Mouse (Mus musculus) ovary, postnatal 10 days (tissue): ENCODE results near the gene Zfp536.
"Not testable (repeated sequence)": the region's sequence is repeated elsewhere in the genome, so short reads cannot be mapped to it uniquely, and the experiment has no call there.

Experiments used
- DNase-seq: peaks from one replicate; pipeline ENCODE4 v3.0.0; 2022; ENCODE audit warnings: low spot score

Zfp536 gene

DNA sequence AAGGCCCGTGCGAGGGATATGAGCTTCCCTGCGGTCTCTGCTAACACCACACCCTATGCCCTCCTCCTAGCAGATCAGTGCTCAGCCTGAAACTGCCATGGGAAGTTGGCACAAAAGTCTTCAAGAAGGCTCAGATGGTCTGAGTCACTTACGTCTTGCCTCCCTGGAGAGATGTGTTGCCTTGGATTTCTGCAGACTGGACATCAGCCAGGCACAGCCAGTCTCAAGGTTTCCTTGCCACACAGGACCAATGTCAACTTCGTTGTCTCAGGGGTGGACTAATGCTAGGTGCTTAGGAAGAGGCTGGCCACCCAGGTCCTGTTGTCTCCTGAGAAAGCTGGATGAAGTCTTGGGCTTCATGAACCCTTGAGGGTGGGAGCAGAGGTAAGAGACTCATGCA, 14.6 kb downstream of the Zfp536 start:
- no peak for DNase-seq

DNA sequence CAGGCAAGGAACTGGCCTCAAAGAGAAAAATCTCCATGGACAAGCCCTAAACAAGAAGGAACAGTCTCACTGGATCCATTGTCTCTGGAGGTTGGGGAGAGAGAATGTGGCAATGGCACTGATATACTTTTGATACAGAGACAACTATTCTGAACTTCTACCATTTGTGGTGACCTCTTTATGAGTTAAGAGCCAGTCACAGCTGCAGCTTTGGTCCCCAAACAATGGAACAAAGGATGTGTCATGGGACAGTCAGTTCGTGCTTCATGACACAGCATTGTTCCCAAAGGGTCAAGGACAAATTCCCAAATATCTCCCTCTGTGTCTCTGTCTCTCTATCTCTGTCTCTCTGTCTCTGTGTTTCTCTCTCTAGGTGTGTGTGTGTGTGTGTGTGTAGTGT, 20.4 kb downstream of the Zfp536 start:
- no peak for DNase-seq

DNA sequence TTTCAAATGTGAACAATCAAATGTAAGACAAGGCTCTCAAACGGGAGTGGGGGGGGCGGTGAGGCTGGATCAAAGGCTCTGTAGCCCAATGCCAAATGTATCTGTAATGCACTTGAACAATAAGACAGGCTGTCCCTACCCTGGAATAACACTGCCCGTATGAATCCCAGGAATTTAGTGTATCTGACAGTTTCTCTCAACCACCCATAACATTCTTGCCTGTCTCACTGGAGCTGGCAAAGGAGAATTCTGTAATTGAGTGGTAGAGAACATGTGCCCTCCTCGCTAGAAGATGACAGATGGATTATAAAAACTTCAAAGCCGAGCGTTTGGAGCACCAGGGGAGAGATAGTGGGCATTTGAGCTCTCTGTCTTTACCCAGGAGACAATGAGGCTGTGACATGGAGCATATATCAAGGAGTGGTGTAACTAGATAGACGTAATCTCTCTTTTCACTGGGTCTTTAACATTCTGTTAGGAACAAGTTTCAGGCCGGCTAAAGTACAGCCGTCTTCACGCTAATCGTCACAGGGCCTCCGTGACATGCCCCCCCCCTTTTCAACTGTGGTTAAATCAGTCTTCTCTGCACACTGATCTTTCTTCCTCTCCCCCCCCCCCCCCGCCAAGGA, 27.2 kb downstream of the Zfp536 start:
- DNase-seq = no peak

GRCm38 (mm10) chr7:37743350-37743749, 30.1 kb downstream of the Zfp536 start:
- no peak for DNase-seq

- no peak for DNase-seq
Measured at GRCm38 (mm10) chr7:37737191-37737590, 36.2 kb downstream of the Zfp536 start.

GRCm38 (mm10) chr7:37736413-37736720, 37.1 kb downstream of the Zfp536 start:
- DNase-seq = no peak

GRCm38 (mm10) chr7:37735707-37736412, 37.6 kb downstream of the Zfp536 start:
- no peak for DNase-seq

- no peak for DNase-seq
Measured at GRCm38 (mm10) chr7:37735101-37735500, 38.3 kb downstream of the Zfp536 start.

DNA sequence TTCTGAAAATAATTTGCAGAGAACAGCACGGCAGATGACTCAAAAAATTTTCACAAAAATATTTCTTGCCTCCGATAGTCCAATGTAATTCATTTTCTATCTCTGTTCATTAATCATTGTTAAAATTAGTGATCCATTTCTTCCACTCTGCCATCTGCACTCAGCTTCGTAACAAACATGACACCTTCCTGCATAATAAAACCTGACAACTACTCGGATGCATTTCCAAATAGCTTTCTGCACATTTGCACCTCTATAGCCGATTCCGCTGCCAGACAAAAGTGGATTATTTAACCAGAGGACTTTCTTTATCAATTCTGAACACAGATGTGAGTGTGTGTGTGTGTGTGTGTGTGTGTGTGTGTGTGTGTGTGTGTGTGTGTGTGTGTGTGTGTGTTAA, 38.9 kb downstream of the Zfp536 start:
- no peak for DNase-seq

DNA sequence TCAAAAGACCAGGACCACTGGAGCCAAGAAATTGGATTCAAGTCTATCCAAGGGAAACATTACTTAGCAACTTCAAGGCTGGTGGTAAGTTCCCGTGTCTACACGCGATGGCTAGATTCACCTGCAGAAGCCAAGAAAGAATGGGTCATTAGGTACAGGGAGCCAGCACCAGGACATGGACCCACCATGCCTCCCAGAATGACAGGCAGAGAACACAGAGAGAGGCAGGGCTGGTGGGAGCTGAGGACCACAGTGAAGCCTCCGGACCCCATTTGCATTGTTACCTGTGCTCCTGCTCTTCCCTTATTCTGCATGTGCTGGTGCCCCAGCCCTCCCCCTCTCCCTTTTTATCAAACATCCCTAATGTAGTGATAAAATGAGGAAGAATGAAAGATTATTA, 39.4 kb downstream of the Zfp536 start:
- DNase-seq = no peak

GRCm38 (mm10) chr7:37732741-37733140, 40.7 kb downstream of the Zfp536 start:
- no peak for DNase-seq

GRCm38 (mm10) chr7:37727746-37728145, 45.7 kb downstream of the Zfp536 start:
- DNase-seq = no peak

- DNase-seq = no peak
Measured at GRCm38 (mm10) chr7:37724002-37724790, 49.2 kb downstream of the Zfp536 start.

DNA sequence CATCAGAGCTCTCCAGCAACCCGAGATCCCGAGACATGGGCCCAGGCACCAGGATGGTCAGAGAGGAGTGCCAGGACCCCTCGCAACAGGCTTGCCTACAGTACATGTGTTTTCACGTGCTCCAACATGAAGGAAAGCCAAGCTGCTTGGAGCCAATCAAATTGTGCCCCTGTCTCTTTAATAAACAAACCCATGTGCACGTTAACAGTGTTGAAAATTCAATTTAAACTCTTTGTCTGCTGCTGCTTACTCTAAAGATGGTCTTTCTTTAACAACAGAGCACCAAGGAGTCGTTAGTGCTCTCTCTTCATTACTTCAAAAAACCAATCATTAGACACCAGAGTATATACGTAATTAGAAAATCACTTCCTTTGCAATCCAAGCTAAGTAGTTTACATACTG, 50.2 kb downstream of the Zfp536 start:
- DNase-seq = no peak

GRCm38 (mm10) chr7:37721676-37722075, 51.8 kb downstream of the Zfp536 start:
- DNase-seq = no peak

DNA sequence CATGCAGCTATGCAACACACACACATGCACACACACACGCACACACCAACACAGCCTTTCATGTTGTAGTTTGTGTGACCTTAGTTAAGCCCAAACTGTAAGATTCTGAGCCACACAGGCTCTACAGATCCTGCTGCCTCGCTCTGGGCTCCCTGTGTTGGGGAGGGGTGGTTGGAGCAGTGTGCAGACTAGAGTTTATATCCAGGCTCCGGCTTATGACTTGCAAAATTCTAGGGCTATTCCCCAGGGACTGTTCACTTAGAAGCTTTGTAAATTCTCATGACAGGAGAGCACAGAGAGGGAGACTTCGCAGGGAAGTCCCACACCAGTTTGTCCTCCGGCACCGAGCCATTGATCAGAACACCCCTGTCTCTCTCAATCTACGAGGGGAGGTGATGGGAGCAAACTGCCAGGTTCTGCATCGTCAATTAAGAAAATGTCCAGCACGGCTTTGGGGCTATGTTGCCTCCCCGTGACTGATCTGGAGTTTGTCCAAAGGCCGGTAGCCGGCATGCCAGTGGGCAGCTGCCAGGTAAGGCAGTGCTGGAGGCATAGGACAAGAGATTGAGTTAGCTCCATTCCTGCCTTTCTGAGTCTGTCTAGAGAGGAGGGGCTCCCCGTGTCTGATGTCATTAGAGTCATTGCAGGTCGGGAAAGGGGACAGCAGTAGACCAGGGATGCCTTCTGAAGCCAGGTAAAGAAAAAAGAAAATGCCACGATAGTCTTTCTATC, 54.6 kb downstream of the Zfp536 start:
- no peak for DNase-seq

DNA sequence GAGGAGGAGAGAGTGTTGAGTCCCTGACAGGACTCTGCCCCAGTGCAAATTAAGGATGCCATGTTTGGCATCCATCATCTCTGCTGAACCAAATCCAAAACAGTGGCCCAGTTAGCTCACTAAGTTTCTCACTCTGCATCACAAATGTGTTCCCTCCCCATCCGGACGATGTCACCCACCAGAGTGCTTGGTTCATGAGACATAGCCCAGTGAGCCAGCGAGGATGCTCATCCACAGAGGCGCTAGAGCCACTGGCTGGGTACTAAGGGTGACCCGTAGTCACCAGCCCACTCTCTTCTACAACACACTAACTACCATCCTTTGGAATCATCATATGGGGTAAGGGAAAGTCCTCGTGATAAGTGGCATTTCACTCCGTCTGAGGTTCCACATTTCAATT, 56.4 kb downstream of the Zfp536 start:
- no peak for DNase-seq

DNA sequence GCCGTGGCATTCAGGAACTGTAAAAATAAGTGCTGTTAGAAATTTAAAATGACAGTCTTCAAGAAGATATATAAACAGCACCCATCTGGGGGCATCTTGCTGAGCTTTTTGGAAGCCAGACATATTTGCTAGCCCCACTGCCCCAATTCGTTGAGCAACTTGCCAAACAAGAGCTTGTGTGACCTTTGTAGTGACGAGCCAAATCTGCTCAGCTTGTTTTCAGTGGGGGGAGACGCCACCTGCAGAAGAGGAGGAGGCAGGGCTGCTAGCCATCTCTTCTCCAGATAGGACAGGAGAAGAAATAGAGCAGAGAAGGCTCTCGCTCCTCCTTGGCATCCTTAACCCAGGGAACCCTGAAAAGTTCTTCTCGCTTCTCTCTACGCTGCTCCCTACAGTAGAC, 56.8 kb downstream of the Zfp536 start:
- DNase-seq = no peak

- DNase-seq = no peak
Measured at GRCm38 (mm10) chr7:37704464-37704863, 69.0 kb downstream of the Zfp536 start.

- DNase-seq = not testable (repeated sequence)
Measured at GRCm38 (mm10) chr7:37697378-37697777, 76.1 kb downstream of the Zfp536 start.

- no peak for DNase-seq
Measured at GRCm38 (mm10) chr7:37695066-37695465, 78.4 kb downstream of the Zfp536 start.

DNA sequence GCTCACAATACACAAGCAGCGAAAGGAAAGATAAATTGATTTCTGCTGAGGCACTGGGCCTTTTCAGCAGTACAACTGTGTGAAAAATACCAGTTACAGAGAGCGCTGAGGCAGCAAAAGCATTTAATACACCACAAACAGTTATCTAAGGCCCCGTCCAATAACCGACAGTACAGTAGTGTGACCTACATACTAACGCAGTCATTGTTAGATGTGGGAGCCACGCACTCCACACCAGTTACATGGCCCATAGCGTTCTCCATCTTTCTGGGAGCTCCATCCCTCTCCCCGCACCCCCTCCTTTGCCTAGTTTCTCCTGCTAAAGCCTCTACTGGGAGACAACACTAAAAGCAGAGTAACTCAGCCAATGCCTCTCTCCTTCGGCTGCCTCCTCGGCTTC, 82.8 kb downstream of the Zfp536 start:
- no peak for DNase-seq
